Mouse (Mus musculus) naive thymus-derived CD4-positive, alpha-beta T cell, adult 2 months (primary cell): ENCODE data around the gene Gm42906.

Experiments
- DNase-seq: peaks from one replicate; pipeline ENCODE4 v3.0.0-alpha.2; 2011; ENCODE audit warnings: low read depth

The Gm42906 gene

DNA sequence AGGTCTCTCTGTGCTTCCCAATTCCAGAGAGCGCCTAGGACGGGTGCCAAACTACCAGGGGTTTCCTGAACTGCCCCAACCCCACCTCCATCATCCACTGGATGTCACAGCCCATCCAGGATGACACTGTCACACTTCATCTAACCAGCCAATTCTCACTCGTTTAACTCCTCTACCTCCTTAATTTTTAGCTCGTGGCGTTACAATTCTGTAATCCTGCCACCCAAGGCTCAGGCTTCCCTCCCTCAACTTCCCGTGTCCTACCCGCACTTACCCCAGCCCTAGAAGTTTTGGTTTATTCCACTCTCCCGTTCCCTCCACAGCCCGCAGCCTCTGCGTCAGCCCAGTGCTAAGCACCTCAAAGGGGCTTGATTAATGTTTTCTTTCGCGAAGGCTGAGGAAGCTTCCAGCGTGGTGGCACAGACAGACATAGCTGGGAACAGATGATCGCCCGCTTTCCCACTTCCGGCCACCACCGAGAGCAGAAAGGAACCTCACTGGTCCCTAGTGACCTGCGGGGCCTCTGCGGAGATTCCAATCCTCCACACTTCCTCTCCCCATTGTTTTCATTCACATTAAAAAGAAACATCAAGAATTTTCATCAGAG, 319.6 kb downstream of the Gm42906 start:
- no peak for DNase-seq

GRCm38 (mm10) chr5:151106841-151107240, 321.1 kb downstream of the Gm42906 start:
- no peak for DNase-seq

- DNase-seq = no peak
These were observed 322.6 kb downstream of the Gm42906 start for GRCm38 (mm10) chr5:151105054-151105971.

GRCm38 (mm10) chr5:151104354-151105053, 323.5 kb downstream of the Gm42906 start:
- DNase-seq = no peak

DNA sequence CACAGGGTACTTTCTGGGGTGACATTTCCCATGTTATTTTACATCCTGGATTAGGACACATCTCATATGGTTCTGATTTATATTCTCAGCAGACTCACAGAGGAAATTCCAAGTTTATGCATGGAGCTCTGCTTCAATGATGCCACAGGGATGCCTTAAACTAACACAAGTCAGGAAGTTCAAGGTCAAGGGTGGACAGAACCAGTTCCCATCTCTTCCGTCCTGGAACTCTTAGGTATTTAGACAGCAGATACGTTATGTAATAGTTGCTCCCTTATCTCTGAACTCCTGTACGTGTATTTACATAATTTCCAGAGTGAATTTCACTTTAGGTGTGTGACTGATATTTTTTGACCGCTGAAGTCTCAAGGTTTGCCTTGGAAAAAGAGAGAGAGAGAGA, 324.7 kb downstream of the Gm42906 start:
- DNase-seq = no peak

GRCm38 (mm10) chr5:151102262-151102661, 325.7 kb downstream of the Gm42906 start:
- no peak for DNase-seq

- DNase-seq = no peak
These were observed 332.0 kb downstream of the Gm42906 start for GRCm38 (mm10) chr5:151096012-151096411.

- DNase-seq = no peak
These were observed 334.9 kb downstream of the Gm42906 start for GRCm38 (mm10) chr5:151092886-151093665.

GRCm38 (mm10) chr5:151090996-151091395, 337.0 kb downstream of the Gm42906 start:
- DNase-seq = no peak

GRCm38 (mm10) chr5:151089201-151089600, 338.8 kb downstream of the Gm42906 start:
- no peak for DNase-seq

GRCm38 (mm10) chr5:151086425-151087202, 341.3 kb downstream of the Gm42906 start:
- DNase-seq = no peak

GRCm38 (mm10) chr5:151085749-151086148, 342.2 kb downstream of the Gm42906 start:
- DNase-seq = no peak

GRCm38 (mm10) chr5:151080276-151080675, 347.7 kb downstream of the Gm42906 start:
- DNase-seq = no peak

DNA sequence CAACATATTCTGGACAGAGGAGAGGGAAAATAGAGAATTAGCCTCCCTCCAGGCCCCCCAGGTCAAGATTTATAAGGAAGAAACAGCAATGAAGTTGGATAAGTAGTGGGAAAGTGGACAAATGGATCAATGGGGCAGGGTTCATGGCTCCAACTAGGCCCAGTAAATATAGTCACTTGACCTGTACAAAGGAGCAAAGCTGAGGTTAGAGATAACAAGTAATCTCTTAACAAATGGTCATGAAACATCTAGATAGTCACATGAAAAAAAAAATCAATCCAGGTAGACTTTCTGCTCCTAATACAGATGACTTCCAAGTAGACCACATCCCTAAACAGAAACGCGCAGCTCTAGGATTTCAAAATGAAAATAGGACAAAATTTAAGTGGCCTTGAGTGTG, 350.0 kb downstream of the Gm42906 start:
- DNase-seq = no peak

DNA sequence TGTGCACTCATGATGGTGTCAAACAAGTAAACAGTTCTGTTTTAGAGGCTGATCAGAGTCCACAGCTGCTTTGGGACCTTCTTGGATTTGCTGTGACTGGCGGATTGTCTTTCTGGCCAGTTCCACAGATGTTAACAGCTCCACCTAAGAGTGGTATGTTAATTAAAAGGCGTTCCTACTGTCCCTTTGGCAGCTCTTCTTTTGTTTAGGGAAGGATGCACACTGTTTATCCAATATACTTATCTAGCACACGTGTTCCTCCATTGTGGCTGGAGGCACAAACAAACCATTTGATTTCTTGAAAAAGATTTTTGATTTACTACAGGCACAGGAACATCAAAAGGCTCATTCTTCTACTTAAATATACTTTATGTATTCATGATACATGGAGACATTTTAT, 351.0 kb downstream of the Gm42906 start:
- no peak for DNase-seq

DNA sequence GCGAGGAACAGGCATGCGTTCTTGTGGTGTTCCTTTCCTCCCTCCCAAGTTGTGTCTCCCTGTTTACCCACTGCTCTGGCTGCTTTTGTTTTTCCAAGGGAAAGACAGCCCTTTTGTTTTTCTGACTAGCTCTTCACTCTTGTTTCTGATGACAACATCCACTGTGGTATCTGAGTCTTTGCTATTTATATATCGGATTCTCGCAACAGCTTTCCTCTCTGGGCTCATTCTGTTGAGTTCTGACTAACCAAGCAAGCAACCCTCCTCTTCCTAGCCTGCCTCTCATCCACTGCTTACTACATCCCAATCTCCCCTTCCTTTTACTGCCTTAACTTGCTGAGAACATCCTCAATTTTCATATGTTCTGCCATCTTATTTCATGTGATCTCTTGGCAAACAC, 353.7 kb downstream of the Gm42906 start:
- no peak for DNase-seq

GRCm38 (mm10) chr5:151071430-151071829, 356.5 kb downstream of the Gm42906 start:
- DNase-seq = no peak

GRCm38 (mm10) chr5:151070896-151071295, 357.1 kb downstream of the Gm42906 start:
- no peak for DNase-seq

DNA sequence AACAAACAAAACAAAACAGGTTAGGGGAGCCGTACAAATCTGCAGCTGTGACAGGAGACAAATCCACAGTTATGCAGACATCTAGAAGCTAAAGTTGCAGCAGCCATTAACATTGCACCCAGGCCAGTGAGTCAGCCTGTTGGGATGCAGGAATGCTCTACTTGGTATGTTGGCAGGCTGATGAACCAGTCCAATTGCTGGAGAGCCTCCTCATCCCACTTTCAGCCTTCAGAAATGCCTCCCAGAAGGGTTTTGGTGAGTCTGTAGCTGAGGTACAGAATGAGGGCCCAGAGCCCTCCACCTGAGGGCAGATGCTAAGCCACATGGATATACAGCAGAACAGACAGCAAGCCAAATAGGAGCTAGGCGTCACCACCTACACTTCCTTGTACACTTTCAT, 358.4 kb downstream of the Gm42906 start:
- no peak for DNase-seq

DNA sequence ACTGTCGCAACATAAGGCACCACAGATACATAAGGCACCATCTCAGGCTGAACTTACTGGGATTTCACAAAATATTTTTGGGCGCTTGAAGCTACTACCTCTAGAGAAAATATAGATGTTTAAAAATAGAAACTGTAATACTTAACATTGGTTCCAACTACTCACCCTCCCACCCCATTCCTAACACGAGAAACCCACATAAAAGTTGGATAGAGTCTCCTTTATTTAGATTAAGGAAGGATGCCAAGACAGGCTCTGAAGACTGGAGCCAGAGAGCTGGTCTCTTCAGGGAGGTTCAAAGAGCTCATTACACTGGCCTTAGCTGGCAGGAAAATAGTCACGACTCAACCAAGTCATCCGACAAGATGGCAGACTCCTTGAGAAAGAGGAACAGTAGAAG, 361.9 kb downstream of the Gm42906 start:
- DNase-seq = no peak

GRCm38 (mm10) chr5:151065228-151065627, 362.7 kb downstream of the Gm42906 start:
- DNase-seq = no peak
